Mouse (Mus musculus) heart, embryonic 14.5 days (tissue): Measurements from ENCODE around the gene Slit1. TPM values are rescaled to one million over a fixed set of nuclear protein-coding genes. Genes with fewer than 3 reads are reported as not detected.

Experiments used
- ATAC-seq: fragments of 200-750 bp; cut with Nextera tagmentation; 2 replicates; pipeline ENCODE4 v1.8.0; 2017; ENCODE audit warnings: low read depth, moderate TSS enrichment; ENCODE audit not compliant: insufficient number of reproducible peaks, insufficient read depth, low FRiP score
- H3K27ac ChIP-seq, 2 experiments: fragments of 200-500 bp in 1 of 2; fragments of 300-500 bp in 1 of 2; sonication (generic) in 1 of 2; replicated peaks in 1 of 2; 2 replicates each; pipeline ENCODE4 v1.5.1; 2012 to 2014; ENCODE audit warnings: low read depth in 2 of 2, low read length in 2 of 2, control low read depth in 1 of 2, mild to moderate bottlenecking in 1 of 2, mixed read lengths in 1 of 2; ENCODE audit not compliant: control insufficient read depth in 1 of 2, insufficient read depth in 1 of 2
- H3K27me3 ChIP-seq: fragments of 300-500 bp; sonication (generic); 2 replicates; pipeline ENCODE4 v1.6.1; 2014; ENCODE audit warnings: mild to moderate bottlenecking, low read length, control low read depth; ENCODE audit not compliant: control insufficient read depth, insufficient read depth
- H3K36me3 ChIP-seq: fragments of 300-500 bp; sonication (generic); 2 replicates; pipeline ENCODE4 v1.6.1; 2014; ENCODE audit warnings: mild to moderate bottlenecking, control low read depth, low read length, mixed read lengths; ENCODE audit not compliant: control insufficient read depth, insufficient read depth
- H3K4me1 ChIP-seq, 2 experiments: fragments of 200-500 bp in 1 of 2; fragments of 300-500 bp in 1 of 2; sonication (generic) in 1 of 2; 2 replicates each; pipeline ENCODE4 v1.6.1; 2012 to 2014; ENCODE audit warnings: low read length in 2 of 2, control low read depth in 1 of 2, mixed read lengths in 1 of 2; ENCODE audit not compliant: control insufficient read depth in 2 of 2, insufficient read depth in 2 of 2
- H3K4me2 ChIP-seq: fragments of 300-500 bp; sonication (generic); 2 replicates; pipeline ENCODE4 v1.6.1; 2014; ENCODE audit warnings: mild to moderate bottlenecking, low read length
- H3K4me3 ChIP-seq, 2 experiments: fragments of 200-500 bp in 1 of 2; fragments of 300-500 bp in 1 of 2; sonication (generic) in 1 of 2; 2 replicates each; pipeline ENCODE4 v1.5.1; 2012 to 2014; ENCODE audit warnings: low read length in 2 of 2, mild to moderate bottlenecking in 2 of 2, control low read depth in 1 of 2, low read depth in 1 of 2, moderate library complexity in 1 of 2; ENCODE audit not compliant: control insufficient read depth in 1 of 2, insufficient read depth in 1 of 2
- H3K9ac ChIP-seq: fragments of 300-500 bp; sonication (generic); 2 replicates; pipeline ENCODE4 v1.6.1; 2014; ENCODE audit warnings: mild to moderate bottlenecking, low read length
- H3K9me3 ChIP-seq: fragments of 300-500 bp; sonication (generic); 2 replicates; pipeline ENCODE4 v1.6.1; 2016; ENCODE audit warnings: low read length, control low read depth; ENCODE audit not compliant: control insufficient read depth
- WGBS: fragments of 180-500 bp; shearing (Covaris S2); extraction: QIAGEN DNeasy Blood & Tissue Kit; methylation state at CpG from one replicate; pipeline ENCODE4 v1.1.7; 2014; 5-methylcytosine and 5-hydroxymethylcytosine counted together
- polyA plus RNA-seq: library from polyadenylated mRNA; unstranded; fragments of >200 nt; fragmentation: Nextera tagmentation; extraction: Ambion mirVana; gene quantifications from 2 replicates; pipeline ENCODE4 v1.2.1, GENCODE M21; 2014

Slit1 gene
- polyA plus RNA-seq, 1 experiment from 2014 or later, result not detected

- Histone ChIP-seq H3K4me2 (no peak overlapping the region), H3K9ac (no peak overlapping the region), H3K4me3 (no peak overlapping the region), H3K27me3 (peaks cover 17% of the 10 kb centered on the region), H3K4me1 (no peaks in the 10 kb centered on the region; a peak in 1 of 4 replicates), H3K36me3 (no peaks in the 10 kb centered on the region), H3K9me3 (no peaks in the 10 kb centered on the region), H3K27ac (no peak overlapping the region)
- WGBS, result 53% methylated on average over 12 of the region's 12 CpGs
- no peak for ATAC-seq
These were observed 35.6 kb downstream of the Slit1 start for GRCm38 (mm10) chr19:41707850-41708249.

DNA sequence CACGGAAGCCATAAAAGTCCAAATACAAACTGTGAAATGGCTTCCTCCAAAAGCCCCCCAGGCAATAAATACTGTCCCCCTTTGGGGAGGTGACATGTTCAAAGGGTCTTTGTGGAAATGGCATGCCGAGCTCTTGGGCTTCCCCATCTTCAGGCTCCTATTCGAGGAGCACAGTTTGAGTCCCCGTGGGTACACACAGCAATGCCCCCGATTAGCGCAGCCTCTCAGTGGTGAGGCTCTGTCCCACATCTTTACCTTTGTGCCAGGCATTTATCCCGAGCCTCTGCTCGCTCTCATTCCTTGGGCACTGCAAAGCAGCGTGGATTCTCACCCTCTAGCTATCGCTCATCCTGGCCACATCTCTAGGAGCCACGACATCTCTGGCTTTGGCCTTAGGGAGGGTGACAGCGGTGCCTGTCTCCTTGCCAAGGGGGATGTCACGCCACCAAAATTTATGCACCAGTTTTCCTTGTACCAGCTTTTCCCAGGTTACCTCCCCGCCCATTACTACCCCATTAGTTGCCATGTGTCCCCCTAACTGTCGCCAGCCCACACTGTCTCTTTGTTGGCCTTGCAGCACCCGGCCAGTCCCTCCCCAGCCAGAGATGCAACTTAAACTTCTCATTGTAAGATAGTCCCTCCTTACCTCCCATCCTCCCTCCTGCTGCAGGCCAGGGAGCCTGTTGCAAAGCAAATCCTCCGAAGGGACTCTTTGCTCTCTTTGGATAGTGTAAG is 37.2 kb downstream of the Slit1 start:
- peaks cover 17% of the 10 kb centered on the region for H3K27me3 ChIP-seq
- H3K4me1 ChIP-seq, result no peaks in the 10 kb centered on the region; a peak in 1 of 4 replicates
- WGBS, result 68% methylated on average over 17 of the region's 17 CpGs
- no peak overlapping the region for H3K9ac ChIP-seq
- no peak overlapping the region for H3K27ac ChIP-seq
- H3K36me3 ChIP-seq, result no peaks in the 10 kb centered on the region
- no peak overlapping the region for H3K4me3 ChIP-seq
- ATAC-seq, result no peak
- no peak overlapping the region for H3K4me2 ChIP-seq
- no peaks in the 10 kb centered on the region for H3K9me3 ChIP-seq

DNA sequence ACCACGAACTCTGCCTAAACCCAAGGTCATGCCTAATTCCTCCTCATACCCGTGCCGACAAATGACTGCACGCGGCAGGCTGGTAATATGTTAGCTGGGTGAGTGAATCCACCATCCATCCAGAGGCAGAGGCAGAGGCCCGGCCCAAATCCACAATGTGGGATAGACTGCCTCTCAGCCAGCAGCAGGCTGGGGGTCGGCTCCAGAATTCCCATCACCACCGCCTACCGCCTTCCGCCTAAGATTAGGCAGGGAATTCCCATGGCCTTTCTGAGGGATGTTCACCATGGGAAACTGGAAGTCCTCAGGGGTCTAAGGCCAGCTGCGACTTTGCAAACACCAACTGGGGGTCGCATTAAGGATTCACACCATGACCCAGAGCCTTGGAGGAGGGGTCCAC is 38.0 kb downstream of the Slit1 start:
- H3K4me1 ChIP-seq, result no peaks in the 10 kb centered on the region; a peak in 1 of 4 replicates
- no peaks in the 10 kb centered on the region for H3K9me3 ChIP-seq
- no peaks in the 10 kb centered on the region for H3K36me3 ChIP-seq
- WGBS, result 37% methylated on average over 12 of the region's 12 CpGs
- ATAC-seq, result no peak
- H3K27me3 ChIP-seq, result peaks cover 17% of the 10 kb centered on the region
- no peak overlapping the region for H3K9ac ChIP-seq
- no peak overlapping the region for H3K4me2 ChIP-seq
- H3K4me3 ChIP-seq, result no peak overlapping the region
- H3K27ac ChIP-seq, result no peak overlapping the region

GRCm38 (mm10) chr19:41702638-41703037 is 40.8 kb downstream of the Slit1 start:
- Histone ChIP-seq H3K27ac (no peak overlapping the region), H3K4me2 (no peak overlapping the region), H3K9ac (no peak overlapping the region), H3K4me1 (no peaks in the 10 kb centered on the region; a peak in 1 of 4 replicates), H3K36me3 (no peaks in the 10 kb centered on the region), H3K27me3 (peaks cover 17% of the 10 kb centered on the region), H3K9me3 (no peaks in the 10 kb centered on the region), H3K4me3 (no peak overlapping the region)
- WGBS, result 64% methylated on average over 6 of the region's 6 CpGs
- ATAC-seq, result no peak

GRCm38 (mm10) chr19:41698857-41699424 is 44.5 kb downstream of the Slit1 start:
- Histone ChIP-seq H3K4me1 (peaks cover 0 to 2% of the 10 kb centered on the region in 2 experiments; a peak in 1 of 4 replicates), H3K4me3 (no peak overlapping the region), H3K27me3 (peaks cover 11% of the 10 kb centered on the region; the same call in 1 of the 2 replicates), H3K36me3 (no peaks in the 10 kb centered on the region), H3K9ac (no peak overlapping the region), H3K9me3 (no peaks in the 10 kb centered on the region), H3K4me2 (no peak overlapping the region), H3K27ac (no peak overlapping the region)
- WGBS, result 85% methylated on average over 5 of the region's 5 CpGs
- no peak for ATAC-seq

DNA sequence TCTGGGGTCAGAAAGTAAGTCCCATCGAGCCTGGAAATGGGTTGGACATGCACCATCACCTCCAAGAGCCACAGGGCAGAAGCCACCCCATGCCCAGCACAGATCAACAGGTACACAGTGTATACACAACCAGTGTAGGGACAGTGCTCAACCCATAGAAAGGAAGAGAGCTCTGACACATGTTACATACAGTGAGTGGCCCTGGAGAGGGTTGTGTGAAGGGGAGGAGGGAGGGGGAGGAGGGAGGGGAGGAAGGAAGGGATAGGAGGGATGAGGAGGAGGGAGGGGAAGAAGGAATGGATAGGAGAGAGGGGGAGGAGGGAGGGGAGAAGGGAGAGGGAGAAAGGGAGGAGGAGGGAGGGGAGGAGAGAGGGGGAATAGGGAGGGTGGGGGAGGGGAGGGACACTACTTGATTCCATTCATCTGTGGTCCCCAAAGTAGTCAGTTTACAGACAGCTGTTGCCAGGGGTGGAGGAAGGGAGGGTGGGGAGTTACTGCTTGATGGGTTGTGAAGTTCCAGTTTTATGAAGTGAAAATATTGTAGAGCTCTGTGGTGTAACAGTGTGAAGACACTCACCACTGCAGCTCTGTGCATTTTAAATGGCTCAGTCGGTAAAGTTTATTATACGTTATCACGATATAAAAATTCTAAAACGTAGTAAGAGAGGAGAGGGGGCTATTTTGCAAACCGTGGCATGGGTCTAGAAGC is 45.5 kb downstream of the Slit1 start:
- Histone ChIP-seq H3K9me3 (no peaks in the 10 kb centered on the region), H3K9ac (no peak overlapping the region), H3K4me3 (no peak overlapping the region), H3K27me3 (peaks cover 18% of the 10 kb centered on the region), H3K36me3 (no peaks in the 10 kb centered on the region), H3K27ac (no peak overlapping the region), H3K4me2 (no peak overlapping the region), H3K4me1 (peaks cover 0 to 2% of the 10 kb centered on the region in 2 experiments; a peak in 1 of 4 replicates)
- WGBS, result 70% methylated on average over 6 of the region's 6 CpGs
- no peak for ATAC-seq

DNA sequence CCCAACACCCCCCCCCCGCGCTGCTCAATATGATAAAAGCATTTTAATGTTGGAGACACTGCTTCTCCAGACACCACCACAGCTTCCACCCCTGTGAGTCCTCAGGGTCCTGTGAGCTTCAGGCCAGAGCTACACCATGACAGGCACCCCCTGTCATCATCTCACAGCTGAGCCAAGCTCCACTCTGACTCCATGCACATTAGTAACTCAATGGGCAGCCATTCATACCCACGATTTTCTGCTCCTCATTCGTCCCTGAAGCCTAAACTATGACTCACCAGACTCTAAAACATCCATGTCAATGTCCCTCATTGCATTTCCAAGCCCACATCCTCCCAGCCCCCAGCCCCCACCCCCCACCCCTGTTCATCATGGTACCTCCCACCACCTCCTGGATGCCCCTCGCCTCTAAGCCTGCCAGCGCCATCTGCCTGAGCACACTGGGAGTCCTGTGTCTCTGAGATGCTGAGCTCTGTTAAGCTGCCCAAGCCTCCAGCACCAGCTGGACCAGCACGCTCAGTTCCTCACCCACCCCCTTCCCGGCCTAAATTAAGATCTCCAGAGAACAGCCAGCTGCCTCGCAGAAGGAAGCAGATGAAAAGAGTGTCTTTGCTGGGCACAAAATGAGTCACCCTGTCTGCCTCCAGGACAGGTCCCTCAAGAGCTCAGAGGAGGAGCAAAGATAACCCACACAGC is 46.2 kb downstream of the Slit1 start:
- H3K27me3 ChIP-seq, result peaks cover 19% of the 10 kb centered on the region
- WGBS, result 30% methylated on average over 9 of the region's 9 CpGs
- H3K9me3 ChIP-seq, result no peaks in the 10 kb centered on the region
- no peak overlapping the region for H3K4me3 ChIP-seq
- no peak overlapping the region for H3K27ac ChIP-seq
- H3K4me2 ChIP-seq, result no peak overlapping the region
- peaks cover 0 to 2% of the 10 kb centered on the region in 2 experiments; a peak in 1 of 4 replicates for H3K4me1 ChIP-seq
- ATAC-seq, result no peak
- H3K36me3 ChIP-seq, result no peaks in the 10 kb centered on the region
- H3K9ac ChIP-seq, result no peak overlapping the region
